Mouse (Mus musculus) heart, postnatal 0 days (tissue): Measurements from ENCODE around the gene Rap1gap2.

Source experiments
- CTCF ChIP-seq: IDR thresholded peaks from 2 replicates; pipeline ENCODE4 v1.5.1; 2016; ENCODE audit warnings: antibody characterized with exemption, control low read depth, low read depth
- EP300 ChIP-seq: IDR thresholded peaks from 2 replicates; pipeline ENCODE4 v1.6.1; 2016; ENCODE audit warnings: antibody characterized with exemption, low read depth

- TF ChIP-seq CTCF (no peak), EP300 (no peak)
These were observed 162.2 kb downstream of the Rap1gap2 start for GRCm38 (mm10) chr11:74448556-74448955.
